Mouse (Mus musculus) 3T3-L1 (cell line): ENCODE data around the gene Ccdc81.
A peak's percentile ranks its signal among the peaks of the same experiment; 100 is the strongest.

ENCODE experiments used
- DNase-seq: peaks from one replicate; pipeline ENCODE4 v3.0.0-alpha.2; 2015; ENCODE audit warnings: low read depth, low spot score

The Ccdc81 gene

DNA sequence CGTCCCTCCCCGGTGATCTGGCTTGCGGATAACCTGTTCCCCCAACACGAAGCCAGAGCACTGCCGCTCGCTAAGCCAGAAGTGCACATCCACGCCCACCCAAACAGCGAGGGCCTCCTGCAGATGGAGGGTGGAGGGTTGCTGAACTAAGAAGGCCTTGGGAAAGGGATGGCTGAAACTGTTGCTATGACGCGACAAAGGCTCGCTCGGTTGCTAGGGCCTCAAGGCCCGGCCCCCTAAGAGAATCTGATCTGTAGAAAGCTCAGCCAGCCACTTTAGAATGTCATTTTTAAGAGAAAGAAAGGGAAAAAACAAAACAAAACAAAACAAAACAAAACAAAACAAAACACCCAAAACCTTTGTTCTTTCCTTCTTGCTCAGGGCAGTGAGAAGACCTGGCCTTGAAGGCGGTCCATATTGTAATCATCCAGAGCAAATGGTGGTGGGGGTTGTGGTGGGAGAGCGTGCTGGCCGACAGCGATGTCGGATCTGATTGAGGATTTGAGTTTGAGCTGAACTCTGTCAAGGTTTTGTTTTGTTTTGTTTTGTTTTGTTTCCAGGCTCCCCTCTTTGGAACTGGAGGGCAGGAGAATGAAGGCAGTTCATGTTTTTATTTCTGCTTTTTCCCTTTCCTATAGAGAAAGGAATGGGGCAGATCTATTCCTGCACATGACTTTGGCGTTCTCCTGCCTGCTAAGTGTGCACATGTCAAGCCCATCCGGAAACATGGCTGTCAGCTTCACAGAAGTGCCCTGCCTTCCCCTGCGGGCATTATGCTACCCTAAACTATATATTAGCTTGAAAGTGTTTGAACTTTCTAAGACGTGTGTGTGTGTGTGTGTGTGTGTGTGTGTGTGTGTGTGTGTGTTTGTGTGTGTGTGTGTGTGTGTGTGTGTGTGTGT, at the start of gene Ccdc81:
Gene Ccdc81, minus strand, starts transcription at position 188 of the 902 bp plus-strand sequence.
- DNase-seq, result no peak

DNA sequence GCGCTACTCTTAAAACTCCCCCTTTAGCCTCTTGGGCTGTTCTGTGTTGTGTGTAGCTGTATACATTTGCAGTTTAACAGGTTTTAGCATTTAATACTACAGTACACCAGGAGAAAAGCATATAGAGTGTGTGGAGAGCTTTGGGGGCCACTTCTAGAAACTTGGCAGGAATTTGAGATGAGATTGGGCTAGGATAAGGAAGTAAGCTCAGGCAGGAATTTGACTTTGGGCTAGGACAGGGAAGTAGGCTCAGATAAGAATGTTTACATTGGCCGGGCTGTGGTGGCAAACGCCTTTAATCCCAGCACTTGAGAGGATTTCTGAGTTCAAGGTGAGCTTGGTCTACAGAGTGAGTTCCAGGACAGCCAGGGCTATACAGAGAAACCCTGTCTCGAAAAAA, 46.0 kb upstream of the Ccdc81 start:
- no peak for DNase-seq

DNA sequence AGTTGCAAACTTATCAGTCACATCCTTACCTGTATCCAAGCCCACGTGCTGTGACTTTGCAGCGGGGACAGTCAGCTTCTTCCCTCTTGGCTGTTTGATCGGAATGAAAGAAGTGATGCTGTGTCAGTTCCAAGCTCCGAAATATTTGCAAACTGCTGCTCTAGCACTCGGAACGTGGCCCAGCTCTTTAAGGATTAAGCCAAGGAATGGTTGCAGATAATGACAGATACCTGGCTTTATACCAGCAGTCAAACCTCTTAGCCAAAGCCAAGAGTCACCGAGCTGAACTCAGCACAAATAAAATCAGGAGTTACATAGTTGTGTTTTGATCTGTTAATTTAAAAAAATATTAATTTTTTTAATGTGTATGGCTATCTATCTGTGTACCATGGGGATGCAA, 44.6 kb upstream of the Ccdc81 start:
- peak; percentile 26 for DNase-seq

DNA sequence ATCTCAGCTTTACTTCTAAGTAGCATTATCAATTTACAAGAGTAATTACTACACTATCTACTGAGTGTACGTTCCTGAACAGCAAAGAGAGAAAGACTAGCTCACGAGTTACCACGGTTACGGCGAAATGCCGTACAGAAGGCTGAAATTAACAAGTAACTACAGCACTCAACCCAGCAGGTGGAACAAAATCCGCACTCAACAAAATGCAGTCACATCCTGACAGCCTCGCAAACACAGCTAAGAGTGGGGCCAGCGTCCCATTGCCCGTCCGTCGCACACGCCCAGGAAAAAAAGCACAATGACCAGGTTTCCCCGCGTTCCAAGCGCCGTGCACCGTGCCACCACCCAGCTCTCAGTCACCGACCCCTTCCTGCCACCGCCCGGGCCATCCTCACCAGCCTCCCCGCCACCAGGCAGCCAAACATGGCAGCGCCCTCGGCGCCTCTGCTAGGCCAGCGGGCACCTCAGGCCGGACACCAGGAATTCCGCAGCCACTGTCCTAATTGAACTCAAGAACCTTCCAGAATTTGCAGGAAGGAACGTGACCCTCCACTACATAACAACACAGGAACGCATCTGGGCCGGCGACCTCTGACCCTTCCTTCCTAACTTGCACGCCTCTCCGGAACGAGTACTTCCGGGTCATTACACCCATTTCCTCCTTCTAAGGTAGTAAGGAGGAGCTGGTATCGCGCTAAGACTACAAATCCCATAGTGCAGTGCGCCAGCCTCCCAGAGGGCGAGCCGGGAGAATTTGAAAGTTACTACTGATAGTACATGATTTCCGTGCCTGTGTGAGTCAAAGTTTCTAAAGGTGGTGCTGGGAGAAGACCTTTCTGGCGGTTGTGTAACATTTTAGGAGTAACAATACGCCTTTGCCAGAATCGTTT, 37.4 kb upstream of the Ccdc81 start, which contains the start of gene Hikeshi:
Gene Hikeshi, minus strand, starts transcription at position 634 of the 893 bp plus-strand sequence.
- DNase-seq, result peak; percentile 99

DNA sequence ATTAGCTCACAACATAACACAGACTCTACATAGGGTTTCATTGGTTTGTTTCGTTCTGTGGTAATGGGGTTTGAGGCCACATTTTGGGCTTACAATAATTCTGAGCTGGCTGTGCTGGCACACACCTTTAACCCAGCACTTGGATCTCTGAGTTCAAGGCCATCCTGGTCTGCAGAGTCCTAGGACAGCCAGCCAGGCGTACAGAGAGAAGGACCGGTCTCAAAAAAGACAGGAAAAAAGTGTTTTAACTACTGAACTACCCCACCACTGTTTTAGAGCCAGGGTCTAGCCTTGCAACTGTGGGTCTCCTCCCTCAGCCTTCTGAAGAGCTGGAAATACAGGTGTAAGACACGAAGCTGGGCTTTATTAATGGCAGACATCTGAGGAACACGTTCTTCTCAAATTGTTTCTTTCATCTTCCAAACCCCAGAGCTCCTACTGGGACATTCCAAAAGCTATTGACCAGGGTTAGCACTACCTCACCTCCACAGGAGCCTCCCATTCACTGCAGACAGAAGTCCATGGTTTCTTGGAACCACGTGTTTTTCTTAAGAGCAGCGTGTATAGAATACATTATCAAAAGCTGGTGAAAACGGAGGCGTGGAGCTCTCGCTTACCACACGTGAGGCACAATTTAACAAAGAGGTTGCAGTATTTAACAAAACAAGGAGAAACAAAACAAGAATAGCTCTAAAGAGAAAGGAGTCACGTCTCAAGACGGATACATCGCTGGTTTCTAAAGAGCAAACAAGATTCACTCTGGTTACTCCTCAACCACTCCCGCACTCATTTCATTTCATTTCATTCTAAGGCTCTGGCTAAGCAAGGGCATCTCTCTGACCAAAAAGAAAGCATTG, 36.3 kb upstream of the Ccdc81 start:
- no peak for DNase-seq

DNA sequence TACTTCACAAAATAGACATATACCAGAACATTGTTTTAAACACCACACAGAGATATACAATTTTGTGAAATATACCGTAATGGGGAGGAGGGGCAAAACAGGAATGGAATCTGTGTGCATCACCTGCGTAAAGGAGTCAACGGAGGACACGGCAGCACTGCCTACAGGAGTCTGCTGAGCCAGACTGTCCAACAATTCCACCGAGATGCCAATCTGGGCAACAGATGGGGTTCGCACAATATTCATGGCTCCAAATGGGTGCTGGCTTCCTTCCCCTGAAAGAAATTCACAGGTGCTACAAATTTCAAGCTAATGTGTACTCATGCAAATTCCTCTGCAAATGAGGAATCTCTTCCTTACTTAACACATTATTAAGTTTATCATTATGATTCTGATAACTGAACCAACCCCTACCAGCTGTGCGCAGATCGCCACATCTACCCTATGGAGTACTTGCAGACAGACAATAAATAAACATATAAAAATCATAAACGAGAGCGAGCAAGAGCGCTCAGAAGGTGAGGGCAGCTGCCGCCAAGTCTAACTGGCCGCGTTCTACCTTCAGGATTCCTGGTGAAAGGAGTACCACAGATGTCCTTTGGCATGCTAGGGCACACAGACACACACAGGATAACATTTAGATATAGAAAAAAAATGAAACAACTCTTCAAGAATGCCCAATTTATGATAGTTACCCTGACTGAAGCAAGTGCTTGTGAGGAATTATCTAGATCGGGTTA, 20.2 kb upstream of the Ccdc81 start:
- DNase-seq, result no peak

DNA sequence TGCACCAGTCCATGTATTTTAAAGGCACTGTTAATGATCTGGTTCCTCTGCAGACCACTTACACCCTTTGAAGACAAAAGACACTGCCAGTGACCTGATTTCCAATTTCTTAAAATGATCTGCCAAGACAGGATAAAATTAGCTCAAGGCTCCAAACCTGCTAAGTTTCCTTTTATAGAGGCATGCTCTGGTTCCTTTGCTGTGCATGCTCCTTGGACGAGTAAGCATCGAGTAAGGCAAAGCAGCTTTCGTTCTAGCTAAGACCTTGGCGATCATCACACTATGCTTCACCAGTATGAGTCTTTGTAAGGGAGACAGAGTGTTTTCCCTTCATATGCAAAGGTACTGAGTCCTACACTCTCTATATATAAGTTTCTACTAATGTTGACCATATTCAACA, 14.3 kb upstream of the Ccdc81 start:
- DNase-seq, result no peak

DNA sequence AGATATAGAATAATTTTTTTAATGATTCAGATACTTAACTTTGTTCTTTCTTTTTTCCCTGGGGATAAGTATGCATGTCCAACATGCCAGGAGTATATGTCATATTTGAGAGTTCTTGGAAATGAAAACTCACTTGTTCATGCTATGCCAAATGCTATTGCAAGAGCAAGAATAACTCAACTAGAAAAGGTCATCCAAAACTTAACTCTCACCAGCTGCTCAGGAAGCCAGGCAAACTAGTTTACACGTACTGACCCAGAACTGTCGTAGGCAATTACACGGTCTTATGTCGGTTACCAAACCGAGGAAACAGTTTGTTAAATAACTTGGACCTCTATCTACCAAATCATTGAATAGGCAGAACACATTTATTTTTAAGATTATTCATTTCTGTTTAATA, 13.3 kb upstream of the Ccdc81 start:
- peak; percentile 46 for DNase-seq

DNA sequence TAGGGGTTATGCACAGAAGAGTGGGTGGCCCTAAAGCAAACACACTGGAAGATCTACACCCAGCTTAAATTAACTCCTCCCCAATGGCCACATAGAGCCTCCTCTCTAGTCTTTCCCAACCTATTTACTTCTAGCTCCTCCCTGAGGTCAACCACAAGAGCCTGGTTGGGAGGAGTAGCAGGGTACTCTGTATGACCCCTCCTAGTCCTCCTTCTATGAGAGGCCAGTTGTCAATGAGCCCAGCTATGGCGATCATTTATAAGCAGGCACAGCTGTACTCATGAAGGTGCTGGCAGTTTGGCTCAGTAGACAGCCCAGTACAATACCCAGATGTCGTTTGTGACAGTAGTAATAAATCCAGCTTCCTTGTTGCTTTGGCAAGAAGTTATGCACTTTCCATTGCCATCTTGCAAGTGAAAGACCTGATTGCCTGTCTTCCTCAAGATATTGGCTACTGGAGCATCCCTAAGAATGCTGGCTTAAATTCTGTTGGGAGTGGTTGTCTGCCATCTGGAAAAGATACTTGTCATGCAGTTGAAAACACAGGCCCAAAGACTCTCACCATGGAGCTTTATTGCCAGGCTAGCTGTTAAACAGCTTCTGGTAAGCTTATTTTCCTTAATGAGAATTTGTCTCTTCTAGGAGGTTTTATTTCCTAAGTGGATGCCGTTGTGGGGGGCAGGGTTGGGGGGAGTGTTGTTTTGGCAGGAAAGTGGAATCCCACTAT, 10.2 kb upstream of the Ccdc81 start:
- DNase-seq, result no peak

DNA sequence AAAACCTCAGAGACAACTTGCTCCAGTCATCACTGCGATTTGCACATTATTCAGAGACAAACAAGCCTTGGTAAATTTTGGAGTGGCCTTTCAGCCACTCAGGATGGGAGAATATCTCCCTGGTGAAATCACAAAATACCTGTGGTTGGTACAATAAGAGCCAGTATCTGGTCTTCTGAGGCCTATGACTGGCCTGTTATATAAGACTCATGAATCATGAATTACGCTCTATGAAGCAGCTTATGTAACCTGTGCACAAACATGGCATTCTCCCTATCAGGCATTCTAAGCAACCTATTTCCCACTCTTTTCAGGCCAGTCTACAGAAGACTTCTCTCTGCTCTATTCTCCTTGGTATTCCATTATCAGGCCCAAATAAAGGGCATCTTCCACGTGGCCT, 8.9 kb upstream of the Ccdc81 start:
- DNase-seq, result no peak

DNA sequence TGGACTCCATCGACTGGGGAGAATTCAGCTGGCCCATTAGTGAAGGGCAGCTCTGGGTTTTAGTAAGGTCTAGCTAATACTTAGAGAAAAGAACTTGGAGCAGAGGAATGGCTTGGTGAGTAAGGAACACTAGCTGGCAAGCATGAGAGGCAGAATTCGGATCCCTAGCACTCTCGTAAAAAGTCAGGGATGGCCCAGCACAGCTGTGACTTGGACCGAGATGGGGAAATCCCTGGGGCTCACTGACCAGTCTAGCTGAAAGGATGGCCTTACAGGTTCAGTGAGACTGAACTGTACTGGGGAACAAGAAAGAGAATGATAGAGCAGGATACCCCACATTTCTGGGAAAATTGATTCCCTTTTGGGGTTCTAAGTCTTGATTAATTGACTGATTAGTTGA, 6.3 kb upstream of the Ccdc81 start:
- DNase-seq, result no peak

DNA sequence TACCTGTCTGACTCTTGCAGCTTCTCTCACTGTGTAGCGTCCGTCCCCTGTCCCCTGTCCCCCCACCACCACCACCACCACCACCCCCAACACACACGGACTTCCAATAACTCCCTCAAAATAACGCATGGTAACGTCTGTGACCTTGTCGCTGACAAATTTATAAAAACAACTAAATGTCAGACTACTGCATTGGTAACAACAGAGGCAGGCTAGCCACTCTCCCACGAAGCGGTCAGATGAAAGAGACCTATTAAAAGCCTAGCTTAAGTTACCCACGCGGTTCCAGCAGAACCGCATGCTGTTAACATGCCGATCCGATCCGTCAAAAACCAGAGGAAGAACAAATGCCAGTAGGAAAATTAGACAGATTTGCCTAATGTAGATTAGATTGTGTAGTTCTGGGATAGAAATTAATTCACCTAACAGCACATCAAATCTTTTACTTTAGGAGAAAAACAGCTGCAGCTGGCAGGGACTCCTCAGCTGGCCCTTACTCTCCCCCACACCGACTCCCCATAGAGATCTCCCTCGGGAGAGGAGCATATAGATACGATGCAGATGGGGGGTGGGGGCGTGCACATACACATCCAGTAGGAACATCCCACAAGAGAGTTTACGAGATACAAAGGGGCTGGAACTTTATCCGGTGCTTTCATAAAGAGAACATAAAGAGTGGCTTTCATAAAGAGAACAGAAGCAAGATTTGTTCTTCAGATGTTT, 5.6 kb upstream of the Ccdc81 start:
- no peak for DNase-seq

DNA sequence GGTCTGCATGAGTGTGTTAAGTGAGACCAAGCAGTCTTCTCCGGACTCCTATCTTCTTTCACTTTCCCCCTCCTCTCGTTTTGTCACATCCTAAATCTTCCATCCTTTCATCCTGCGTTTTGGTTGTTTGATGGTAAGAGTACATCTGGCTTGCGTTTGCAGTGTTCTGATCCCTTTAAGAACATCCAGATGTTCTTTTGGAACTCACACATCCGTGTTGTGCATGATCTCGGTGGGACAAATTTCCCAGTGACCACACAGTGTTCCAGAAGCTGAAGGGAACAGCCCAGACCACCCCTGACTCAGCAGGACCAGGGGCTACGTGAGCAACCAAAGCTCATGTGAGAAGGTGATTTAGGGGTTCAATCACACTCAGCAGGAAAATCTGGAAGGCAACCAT, 5.0 kb upstream of the Ccdc81 start:
- peak; percentile 6 for DNase-seq

DNA sequence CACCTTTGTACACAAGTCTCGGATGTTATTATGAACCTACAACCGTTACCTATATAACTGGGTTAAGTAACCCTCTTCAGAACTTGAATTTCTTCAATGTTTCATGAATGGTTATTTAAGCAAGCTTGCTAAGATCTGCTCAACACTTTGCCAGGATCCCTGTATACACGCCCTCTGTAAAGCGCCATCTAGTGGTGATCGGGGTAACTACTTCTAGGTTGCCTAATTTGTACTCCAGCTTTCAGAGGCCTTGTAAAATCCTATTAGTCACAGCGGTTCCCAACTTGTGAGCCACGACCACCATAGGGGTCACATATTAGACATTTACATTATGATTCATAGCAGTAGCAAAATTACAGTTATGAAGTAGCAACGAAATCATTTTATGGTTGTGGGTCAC, 4.5 kb upstream of the Ccdc81 start:
- peak; percentile 87 for DNase-seq

DNA sequence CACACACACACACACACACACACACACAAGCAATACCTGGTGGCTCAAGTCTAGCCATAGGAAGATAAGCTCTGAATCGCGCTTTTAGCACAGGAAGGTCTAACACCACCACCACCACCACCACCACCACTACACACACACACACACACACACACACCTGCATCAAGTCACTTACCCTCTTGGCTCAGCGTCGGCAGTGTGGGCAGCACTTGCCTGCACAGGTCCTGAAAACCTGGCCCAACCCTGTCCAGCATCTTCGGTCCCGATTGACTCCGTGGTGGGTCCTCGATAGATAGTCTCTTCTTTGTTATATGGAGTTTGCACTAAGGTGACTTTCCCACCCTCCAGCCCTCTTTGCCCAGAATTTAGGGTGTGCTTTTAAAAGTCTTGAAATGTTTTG, 422 bp downstream of the Ccdc81 start:
- DNase-seq, result no peak

DNA sequence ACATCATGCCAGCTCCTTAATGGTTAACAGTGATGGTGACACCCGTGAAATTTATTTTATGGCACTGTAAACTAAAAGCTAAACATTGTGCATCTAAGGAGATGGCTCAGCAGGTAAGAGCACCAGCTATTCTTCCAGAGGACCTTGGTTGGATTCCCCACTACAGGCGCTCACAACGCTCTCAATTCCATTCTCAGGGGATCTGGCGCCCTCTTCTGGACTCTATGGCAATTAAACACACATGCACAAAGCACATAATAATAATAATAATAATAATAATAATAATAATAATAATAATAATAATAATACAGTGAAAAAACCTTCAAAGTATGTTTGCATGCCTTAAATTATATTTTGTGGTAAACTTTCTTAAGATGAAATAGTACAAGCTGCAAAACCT, 11.6 kb downstream of the Ccdc81 start:
- peak; percentile 61 for DNase-seq

DNA sequence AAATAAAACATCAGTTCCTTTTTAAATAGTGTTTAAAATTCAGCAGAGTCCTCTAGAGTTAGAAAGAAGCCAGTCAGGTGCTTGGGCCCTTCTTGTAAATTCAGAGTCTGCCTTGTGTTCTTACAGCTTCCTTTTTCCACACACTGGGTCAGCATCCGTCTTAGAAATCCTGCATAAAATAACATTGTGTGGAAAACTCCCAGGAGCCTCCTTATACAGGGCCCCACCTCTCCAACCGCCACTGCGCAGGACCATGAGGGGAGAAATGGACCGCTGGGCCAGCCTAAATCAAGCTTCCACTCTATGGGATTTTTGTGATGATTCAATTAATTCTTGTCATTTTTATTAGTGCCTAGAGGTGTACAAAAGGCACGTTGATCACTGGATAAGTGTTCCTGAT, 12.0 kb downstream of the Ccdc81 start:
- no peak for DNase-seq

DNA sequence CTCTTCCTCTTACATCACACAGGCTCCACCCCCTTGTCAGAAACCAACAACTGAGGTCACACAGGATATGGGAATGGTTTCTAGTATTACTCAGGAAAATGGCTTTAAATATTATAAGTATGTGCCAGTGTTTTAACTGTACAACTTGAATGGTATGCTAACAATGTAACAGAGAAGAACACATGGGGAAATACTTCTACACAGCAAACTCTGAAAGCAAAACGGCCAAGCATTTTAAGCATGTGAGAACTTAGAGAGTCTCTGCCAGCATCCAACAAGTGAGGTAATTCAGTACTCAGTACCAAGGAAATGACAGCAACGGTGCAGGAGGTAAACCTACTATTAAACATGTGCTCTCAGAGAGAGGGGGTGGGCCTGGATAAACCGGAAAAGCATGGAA, 18.9 kb downstream of the Ccdc81 start:
- peak; percentile 58 for DNase-seq

DNA sequence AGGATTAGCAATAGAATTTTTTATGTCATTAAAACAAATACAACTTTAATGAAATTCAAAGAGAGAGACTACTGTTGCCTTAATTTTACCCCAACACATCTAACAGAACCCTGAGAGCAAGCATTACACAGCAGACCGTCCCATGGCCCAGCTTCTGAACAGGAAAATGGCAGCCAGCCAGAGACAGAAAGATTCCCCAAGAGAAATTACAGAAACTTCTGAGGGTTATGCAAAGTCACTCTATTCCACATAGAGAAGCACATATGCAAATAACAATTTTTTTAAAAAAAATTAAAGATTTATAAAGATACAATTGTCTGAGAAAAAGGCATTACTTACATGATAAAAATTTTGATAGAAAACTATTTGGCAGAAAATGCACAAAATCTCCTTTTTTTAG, 23.7 kb downstream of the Ccdc81 start:
- DNase-seq, result no peak

DNA sequence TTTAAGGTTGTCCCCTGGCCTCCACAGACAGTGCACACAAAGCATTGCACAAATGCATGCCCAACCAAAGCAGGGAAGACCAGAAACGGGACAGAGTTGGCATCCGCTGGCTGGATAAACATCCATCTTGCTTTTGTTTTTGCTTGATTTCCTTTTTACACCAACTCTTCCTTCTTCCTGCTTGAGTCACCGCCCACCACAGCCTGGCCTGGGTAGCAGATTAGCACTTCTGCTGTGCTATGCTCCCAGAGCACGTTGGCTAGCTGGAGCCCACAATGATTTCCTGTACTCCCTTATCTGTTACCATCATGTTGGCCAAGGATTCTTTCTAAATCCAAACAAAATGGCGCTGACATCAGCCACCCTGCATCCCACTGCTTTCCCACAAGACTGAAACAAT, 36.2 kb downstream of the Ccdc81 start:
- no peak for DNase-seq
